Mouse (Mus musculus): ENCODE results near the gene Apol7e. TPM values are rescaled to one million over a fixed set of nuclear protein-coding genes. Genes with fewer than 3 reads are reported as not detected.
"Not testable (repeated sequence)": the region's sequence is repeated elsewhere in the genome, so short reads cannot be mapped to it uniquely, and the experiment has no call there.

Gene Apol7e
- polyA plus RNA-seq (2015; fragmentation: Nextera tagmentation; extraction: Ambion mirVana), result 0.10 TPM in 1 of 2 replicates, not detected in the other

DNA sequence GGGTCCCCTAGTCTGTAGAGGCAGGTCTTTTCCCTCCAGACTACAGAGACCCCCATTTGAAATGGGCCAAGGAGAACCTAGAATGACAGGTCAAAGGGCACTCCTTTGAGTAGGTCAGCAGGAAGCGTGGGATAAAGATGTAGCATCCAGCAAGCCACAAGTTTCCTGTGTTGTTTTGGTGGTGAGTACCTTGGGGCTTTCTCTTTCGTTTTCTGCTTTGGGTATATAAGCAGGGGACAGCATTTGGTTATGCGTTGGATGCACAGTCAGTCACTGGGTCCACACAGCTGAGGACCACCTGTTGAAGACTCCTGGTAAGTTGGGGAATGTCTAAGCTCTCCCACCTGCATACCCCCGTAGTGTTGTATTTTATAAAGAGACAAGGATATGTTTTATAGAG, at the start of gene Apol7e:
TSS of gene Apol7e (plus strand) at position 202 of the 400 bp plus-strand sequence.
- 75% methylated on average over 4 of the region's 4 CpGs for WGBS
- H3K36me3 ChIP-seq (ENCODE audit: insufficient read depth, low read length), result not testable (repeated sequence)

DNA sequence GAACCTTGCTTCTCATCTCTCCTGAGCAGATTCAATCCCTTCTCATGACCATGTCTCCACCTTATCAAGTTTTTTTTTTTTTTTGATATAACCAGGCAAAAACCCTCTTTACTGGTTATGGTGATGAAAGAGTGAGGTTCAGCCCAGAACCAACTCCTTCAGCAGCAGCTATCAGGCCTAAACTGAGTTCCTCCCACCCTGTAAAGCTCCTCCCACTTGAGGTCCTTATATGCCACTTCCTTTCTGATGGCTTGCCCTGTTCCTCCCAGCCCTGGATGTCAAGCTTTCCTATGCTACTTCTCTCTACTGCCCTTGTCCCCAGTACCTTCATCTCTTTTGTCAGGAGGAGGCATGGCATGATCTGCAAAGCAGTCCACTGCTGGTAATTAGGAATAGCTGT, 47.5 kb upstream of the Apol7e start:
- not testable (repeated sequence) for ATAC-seq; H3K27ac ChIP-seq (ENCODE audit: low read length); H3K4me3 ChIP-seq (ENCODE audit: low read depth, low read length); H3K9ac ChIP-seq (replicated peaks; ENCODE audit: low read depth); H3K9me3 ChIP-seq (ENCODE audit: low read length); H3K27me3 ChIP-seq (replicated peaks; ENCODE audit: insufficient read depth, low read length); H3K4me1 ChIP-seq (ENCODE audit: insufficient read depth, low read depth, low read length); DNase-seq (ENCODE audit: low spot score); H3K36me3 ChIP-seq (ENCODE audit: insufficient read depth, low read length); H3K4me2 ChIP-seq (replicated peaks; ENCODE audit: low read depth, low read length)

More for the DNA sequence above, at the start of gene Apol7e:
- H3K4me1 ChIP-seq (ENCODE audit: insufficient read depth, low read depth, low read length); H3K27ac ChIP-seq (ENCODE audit: low read length); H3K27me3 ChIP-seq (replicated peaks; ENCODE audit: insufficient read depth, low read length); H3K4me3 ChIP-seq (ENCODE audit: low read depth, low read length); H3K9me3 ChIP-seq (ENCODE audit: low read length); H3K4me2 ChIP-seq (replicated peaks; ENCODE audit: low read depth, low read length); H3K9ac ChIP-seq (replicated peaks; ENCODE audit: low read depth); ATAC-seq; DNase-seq (ENCODE audit: low spot score): not testable (repeated sequence)

DNA sequence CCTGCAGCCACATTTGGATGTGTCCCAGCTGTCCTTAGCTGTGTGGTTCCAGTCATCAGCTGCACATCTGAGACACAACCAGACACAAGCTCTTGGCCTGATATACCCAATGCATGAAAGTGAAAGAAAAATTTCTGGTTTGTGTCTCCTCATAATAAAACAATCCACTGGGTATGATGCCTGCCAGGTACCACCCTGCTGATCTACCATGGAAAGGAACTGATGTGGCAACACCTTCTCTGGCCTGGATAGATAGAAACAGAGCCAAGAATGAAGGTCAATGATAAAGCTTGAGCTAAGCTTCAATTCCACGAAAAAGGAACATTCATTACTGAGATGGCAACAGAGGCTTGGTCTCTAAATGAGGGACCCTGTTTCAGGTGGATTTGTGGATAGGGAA, 38.9 kb upstream of the Apol7e start:
- not testable (repeated sequence) for H3K9ac ChIP-seq (replicated peaks; ENCODE audit: low read depth); DNase-seq (ENCODE audit: low spot score); H3K4me1 ChIP-seq (ENCODE audit: insufficient read depth, low read depth, low read length); H3K9me3 ChIP-seq (ENCODE audit: low read length); H3K27me3 ChIP-seq (replicated peaks; ENCODE audit: insufficient read depth, low read length); H3K27ac ChIP-seq (ENCODE audit: low read length); H3K36me3 ChIP-seq (ENCODE audit: insufficient read depth, low read length); H3K4me3 ChIP-seq (ENCODE audit: low read depth, low read length); ATAC-seq; H3K4me2 ChIP-seq (replicated peaks; ENCODE audit: low read depth, low read length)
- 75% methylated on average over 1 of the region's 1 CpGs for WGBS

DNA sequence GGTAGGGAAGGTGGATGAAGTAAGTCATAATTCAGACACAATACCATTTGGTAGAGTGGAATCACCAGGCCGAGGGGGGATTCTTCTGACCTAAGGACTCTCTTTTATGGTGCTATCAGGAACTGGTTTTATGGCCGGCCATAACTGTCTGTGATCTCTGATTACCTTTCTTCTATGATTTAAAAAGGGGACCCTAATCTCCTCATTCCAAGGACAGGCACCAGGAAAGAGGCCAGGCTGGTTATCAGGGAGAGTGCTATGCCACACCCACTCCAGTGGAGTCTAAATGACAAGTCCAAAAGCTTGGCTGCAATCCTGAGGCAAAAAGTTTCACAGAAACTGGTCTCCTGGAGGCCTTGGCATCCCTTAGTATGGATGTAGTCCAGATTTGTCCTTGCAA, 36.8 kb upstream of the Apol7e start:
- 88% methylated on average over 2 of the region's 2 CpGs for WGBS
- H3K4me3 ChIP-seq (ENCODE audit: low read depth, low read length); H3K9ac ChIP-seq (replicated peaks; ENCODE audit: low read depth); H3K27ac ChIP-seq (ENCODE audit: low read length); H3K36me3 ChIP-seq (ENCODE audit: insufficient read depth, low read length); H3K9me3 ChIP-seq (ENCODE audit: low read length); DNase-seq (ENCODE audit: low spot score); H3K4me2 ChIP-seq (replicated peaks; ENCODE audit: low read depth, low read length); H3K27me3 ChIP-seq (replicated peaks; ENCODE audit: insufficient read depth, low read length); ATAC-seq; H3K4me1 ChIP-seq (ENCODE audit: insufficient read depth, low read depth, low read length): not testable (repeated sequence)

DNA sequence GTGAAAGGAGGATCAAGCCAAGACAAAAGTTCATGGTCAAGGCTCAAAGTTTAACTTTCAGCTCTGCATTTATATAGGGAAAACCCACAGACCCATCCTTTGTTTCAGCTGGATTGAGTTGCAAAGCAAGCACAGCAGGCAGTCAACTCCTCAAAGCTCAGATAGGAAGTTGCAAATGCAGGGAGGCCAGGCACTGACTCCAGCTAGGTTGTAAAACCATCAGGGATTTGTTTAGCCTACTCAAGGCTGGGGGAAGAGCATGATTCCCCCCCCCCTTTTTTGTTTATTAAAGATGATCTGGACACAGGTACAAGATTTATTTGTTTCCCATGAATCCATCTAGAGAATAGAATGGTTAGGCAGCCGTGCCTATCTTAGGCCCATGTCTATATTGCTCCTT, 24.6 kb upstream of the Apol7e start:
- H3K36me3 ChIP-seq (ENCODE audit: insufficient read depth, low read length); H3K27me3 ChIP-seq (replicated peaks; ENCODE audit: insufficient read depth, low read length); H3K9ac ChIP-seq (replicated peaks; ENCODE audit: low read depth); H3K4me2 ChIP-seq (replicated peaks; ENCODE audit: low read depth, low read length); H3K27ac ChIP-seq (ENCODE audit: low read length); DNase-seq (ENCODE audit: low spot score); H3K9me3 ChIP-seq (ENCODE audit: low read length); H3K4me3 ChIP-seq (ENCODE audit: low read depth, low read length); ATAC-seq; H3K4me1 ChIP-seq (ENCODE audit: insufficient read depth, low read depth, low read length): not testable (repeated sequence)
- WGBS, result 80% methylated on average over 1 of the region's 1 CpGs

DNA sequence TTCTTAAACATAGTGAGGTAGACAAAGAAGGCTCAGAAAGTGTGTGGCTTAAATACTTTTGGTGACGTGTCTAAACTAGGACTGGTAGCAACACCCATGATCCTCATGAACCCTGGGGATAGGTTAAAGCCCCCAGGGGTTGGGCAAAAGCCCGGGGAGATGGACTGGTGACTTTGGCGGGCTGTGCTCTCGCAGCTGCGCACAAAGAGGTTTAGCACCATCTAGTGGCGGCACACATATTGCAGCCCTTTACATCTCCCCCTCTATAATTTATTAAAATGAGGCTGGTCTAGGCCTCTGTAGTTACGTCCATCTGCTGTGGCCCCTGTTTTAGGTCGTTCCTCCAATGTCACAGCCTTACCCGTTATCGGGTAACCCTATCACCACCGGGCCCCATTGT, 14.7 kb upstream of the Apol7e start:
- peak; percentile 36 for DNase-seq (ENCODE audit: low spot score)
- ATAC-seq; H3K27me3 ChIP-seq (replicated peaks; ENCODE audit: insufficient read depth, low read length); H3K27ac ChIP-seq (ENCODE audit: low read length); H3K4me2 ChIP-seq (replicated peaks; ENCODE audit: low read depth, low read length); H3K9me3 ChIP-seq (ENCODE audit: low read length); H3K9ac ChIP-seq (replicated peaks; ENCODE audit: low read depth); H3K4me3 ChIP-seq (ENCODE audit: low read depth, low read length); H3K4me1 ChIP-seq (ENCODE audit: insufficient read depth, low read depth, low read length); H3K36me3 ChIP-seq (ENCODE audit: insufficient read depth, low read length): not testable (repeated sequence)
- TF ChIP-seq CTCF (IDR thresholded peaks at IDR 0.05), result peak; percentile 66
- WGBS, result 10% methylated on average over 8 of the region's 11 CpGs

DNA sequence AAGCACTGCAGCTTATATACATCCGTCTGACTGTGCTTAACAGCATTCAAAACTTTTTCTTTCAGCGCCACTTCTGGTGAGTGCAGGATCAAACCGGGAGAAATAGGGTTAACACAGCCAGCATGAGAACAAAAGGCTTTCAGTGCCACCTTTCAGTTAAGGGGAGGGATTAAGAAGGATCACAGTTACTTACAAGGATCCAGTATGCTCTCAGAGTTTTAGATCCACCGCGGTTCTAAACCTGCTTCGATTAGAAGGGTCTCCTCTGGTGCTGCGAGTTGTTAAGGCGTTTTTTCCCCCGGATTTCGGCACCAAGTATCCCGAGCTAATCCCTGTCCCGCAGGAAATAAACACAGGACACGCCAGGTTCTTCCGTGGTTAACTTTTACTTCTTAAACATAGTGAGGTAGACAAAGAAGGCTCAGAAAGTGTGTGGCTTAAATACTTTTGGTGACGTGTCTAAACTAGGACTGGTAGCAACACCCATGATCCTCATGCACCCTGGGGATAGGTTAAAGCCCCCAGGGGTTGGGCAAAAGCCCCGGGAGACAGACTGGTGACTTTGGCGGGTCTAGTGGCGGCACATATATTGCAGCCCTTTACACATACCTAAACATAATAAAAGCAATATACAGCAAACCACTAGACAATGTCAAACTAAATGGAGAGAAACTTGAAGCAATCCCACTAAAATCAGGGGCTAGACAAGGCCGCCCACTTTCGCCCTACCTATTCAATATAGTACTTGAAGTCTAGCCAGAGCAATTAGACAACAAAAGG, 6.9 kb upstream of the Apol7e start:
- not testable (repeated sequence) for H3K4me1 ChIP-seq (ENCODE audit: insufficient read depth, low read depth, low read length); H3K9ac ChIP-seq (replicated peaks; ENCODE audit: low read depth); ATAC-seq; H3K36me3 ChIP-seq (ENCODE audit: insufficient read depth, low read length); H3K9me3 ChIP-seq (ENCODE audit: low read length); H3K27ac ChIP-seq (ENCODE audit: low read length); H3K27me3 ChIP-seq (replicated peaks; ENCODE audit: insufficient read depth, low read length)
- Histone ChIP-seq H3K4me3 (ENCODE audit: low read depth, low read length) (0 out of 2 replicates have a peak overlapping the region, but pooled peaks have one; percentile 4), H3K4me2 (replicated peaks; ENCODE audit: low read depth, low read length) (peak overlapping the region; percentile 41)
- DNase-seq (ENCODE audit: low spot score), result peak; percentile 32
- WGBS, result 8% methylated on average over 19 of the region's 20 CpGs

All from lung, postnatal 0 days (tissue).